Mouse (Mus musculus): ENCODE data around the gene Yeats2. TPM values are rescaled to one million over a fixed set of nuclear protein-coding genes. Genes with fewer than 3 reads are reported as not detected.

Gene Yeats2
- polyA plus RNA-seq, 1 experiment = 6.4 TPM

DNA sequence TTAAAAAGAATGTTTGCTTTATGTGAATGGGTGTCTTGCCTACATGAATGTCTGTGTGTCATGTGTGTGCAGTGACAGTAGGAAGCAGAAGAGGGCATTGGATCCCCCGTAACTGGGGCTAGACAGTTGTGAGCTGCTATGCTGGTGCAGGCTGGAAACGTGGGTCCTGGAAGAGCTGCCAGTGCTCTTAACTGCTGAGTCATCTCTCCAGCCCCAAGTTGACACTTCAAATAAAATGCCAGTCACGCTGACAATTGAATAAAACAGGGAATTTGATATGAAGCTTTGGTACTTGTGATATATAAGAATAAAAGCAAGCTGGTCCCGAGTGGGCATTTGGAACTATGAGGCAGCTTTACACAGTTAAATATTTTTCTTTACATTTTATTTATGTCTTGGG is 139.4 kb downstream of the Yeats2 start:
- no peaks in the 10 kb centered on the region for H3K79me2 ChIP-seq (ENCODE audit: control insufficient read depth, insufficient read depth)
- H3K4me2 ChIP-seq (ENCODE audit: low read depth) = no peak overlapping the region
- H3ac ChIP-seq (ENCODE audit: control insufficient read depth, insufficient read length) = no peak overlapping the region
- no peak overlapping the region for H3K4me3 ChIP-seq
- no peaks in the 10 kb centered on the region for H3K27me3 ChIP-seq (ENCODE audit: control insufficient read depth, insufficient read depth, insufficient read length)
- peaks cover 56% of the 10 kb centered on the region for H3K36me3 ChIP-seq (ENCODE audit: control insufficient read depth, insufficient read depth)
- TF ChIP-seq REST (IDR thresholded peaks at IDR 0.05; ENCODE audit: insufficient read depth, insufficient read length) (no peak), SRF (IDR thresholded peaks at IDR 0.05; ENCODE audit: control insufficient read depth, insufficient read length, low read depth) (no peak), MAX (IDR thresholded peaks at IDR 0.05; ENCODE audit: low read depth) (no peak), MYOD1 (IDR thresholded peaks at IDR 0.05; ENCODE audit: control insufficient read depth in 1 of 3, insufficient read length in 2 of 3, low read depth in 2 of 3) (no peak), MYOG (IDR thresholded peaks at IDR 0.05; ENCODE audit: control insufficient read depth in 1 of 3, insufficient read depth in 1 of 3, insufficient read length in 2 of 3, low read depth in 2 of 3) (no peak), POLR2AphosphoS2 (IDR thresholded peaks at IDR 0.05; ENCODE audit: insufficient read length, low read depth) (no peak), POLR2A (IDR thresholded peaks at IDR 0.05; ENCODE audit: insufficient read length, low read depth) (no peak), E2F4 (IDR thresholded peaks at IDR 0.05; ENCODE audit: insufficient read depth) (no peak), USF1 (IDR thresholded peaks at IDR 0.05; ENCODE audit: low read depth) (no peak), TCF12 (IDR thresholded peaks at IDR 0.05; ENCODE audit: insufficient read depth, poor library complexity, severe bottlenecking) (no peak), CEBPB (IDR thresholded peaks at IDR 0.05; ENCODE audit: insufficient read depth, poor library complexity, severe bottlenecking) (no peak), TCF3 (IDR thresholded peaks at IDR 0.05; ENCODE audit: insufficient read length, low read depth) (no peak)

Other genes with a start within 250 kb of the Yeats2 start
- gene Klhl6, start 158.0 kb upstream of the Yeats2 start, polyA plus RNA-seq (2012; fragmentation: generic; extraction: Trizol) = 0.04 TPM
- 11.3 TPM for gene Klhl24, start 43.5 kb upstream of the Yeats2 start, polyA plus RNA-seq (2012; fragmentation: generic; extraction: Trizol)
- 0.28 TPM for gene Map6d1, start 100.3 kb downstream of the Yeats2 start, polyA plus RNA-seq (2012; fragmentation: generic; extraction: Trizol)
- gene Parl, start 161.3 kb downstream of the Yeats2 start, polyA plus RNA-seq (2012; fragmentation: generic; extraction: Trizol) = 151 TPM
- gene Cyp2ab1, start 184.3 kb downstream of the Yeats2 start, polyA plus RNA-seq (2012; fragmentation: generic; extraction: Trizol) = 0.50 TPM